Mouse (Mus musculus) gastrocnemius, postnatal 4 days (tissue): Measurements from ENCODE around the gene Tpk1. TPM values are rescaled to one million over a fixed set of nuclear protein-coding genes. Genes with fewer than 3 reads are reported as not detected.
"Not testable (repeated sequence)": the region's sequence is repeated elsewhere in the genome, so short reads cannot be mapped to it uniquely, and the experiment has no call there.

Experiments
- DNase-seq, 2 experiments: peaks; one replicate each; pipeline ENCODE4 v3.0.0; 2021 to 2022; ENCODE audit warnings: low spot score in 2 of 2, mixed read lengths in 2 of 2
- total RNA-seq, 2 experiments: library from RNA; stranded (reverse); gene quantifications; 2 replicates each; pipeline ENCODE4 v1.2.3; 2021

The Tpk1 gene
- total RNA-seq, 2 experiments from 2014 or later: 4.2 to 5.3 TPM

GRCm38 (mm10) chr6:43531996-43532395, 134.1 kb downstream of the Tpk1 start:
- no peak for DNase-seq

GRCm38 (mm10) chr6:43528996-43529395, 137.1 kb downstream of the Tpk1 start:
- DNase-seq: no peak

- DNase-seq: no peak
These were observed 141.1 kb downstream of the Tpk1 start for GRCm38 (mm10) chr6:43525028-43525427.

GRCm38 (mm10) chr6:43522046-43522445, 144.0 kb downstream of the Tpk1 start:
- DNase-seq: no peak

- no peak for DNase-seq
These were observed 145.9 kb downstream of the Tpk1 start for GRCm38 (mm10) chr6:43520218-43520617.

GRCm38 (mm10) chr6:43518378-43518777, 147.7 kb downstream of the Tpk1 start:
- no peak for DNase-seq

GRCm38 (mm10) chr6:43517316-43517655, 148.8 kb downstream of the Tpk1 start:
- no peak for DNase-seq

- DNase-seq: no peak
These were observed 149.3 kb downstream of the Tpk1 start for GRCm38 (mm10) chr6:43516593-43517315.

GRCm38 (mm10) chr6:43506686-43507385, 159.2 kb downstream of the Tpk1 start:
- DNase-seq: not testable (repeated sequence)

- DNase-seq: no peak
These were observed 161.4 kb downstream of the Tpk1 start for GRCm38 (mm10) chr6:43504609-43505230.

- no peak for DNase-seq
These were observed 173.7 kb downstream of the Tpk1 start for GRCm38 (mm10) chr6:43492367-43492766.

- no peak for DNase-seq
These were observed 179.4 kb downstream of the Tpk1 start for GRCm38 (mm10) chr6:43486691-43487090.

GRCm38 (mm10) chr6:43480687-43481086, 185.4 kb downstream of the Tpk1 start:
- DNase-seq: no peak

GRCm38 (mm10) chr6:43478810-43479209, 187.3 kb downstream of the Tpk1 start:
- no peak for DNase-seq

- no peak for DNase-seq
These were observed 189.7 kb downstream of the Tpk1 start for GRCm38 (mm10) chr6:43476406-43476805.

GRCm38 (mm10) chr6:43475921-43476320, 190.2 kb downstream of the Tpk1 start:
- no peak for DNase-seq

- DNase-seq: no peak
These were observed 194.5 kb downstream of the Tpk1 start for GRCm38 (mm10) chr6:43471556-43471955.

- DNase-seq: no peak
These were observed 197.1 kb downstream of the Tpk1 start for GRCm38 (mm10) chr6:43468821-43469594.

GRCm38 (mm10) chr6:43462849-43463369, 203.2 kb downstream of the Tpk1 start:
- no peak for DNase-seq

- no peak for DNase-seq
These were observed 203.8 kb downstream of the Tpk1 start for GRCm38 (mm10) chr6:43462189-43462848.

GRCm38 (mm10) chr6:43459082-43459481, 207.0 kb downstream of the Tpk1 start:
- no peak for DNase-seq
